Mouse (Mus musculus) cerebellum, adult 2 months (tissue): ENCODE measurements around the gene Fam49a.

Experiments used
- CTCF ChIP-seq: fragments of 200-500 bp; IDR thresholded peaks from 2 replicates; pipeline ENCODE4 v1.5.1; 2011; ENCODE audit warnings: low read depth, mild to moderate bottlenecking, control low read depth, low read length, moderate library complexity, borderline replicate concordance; ENCODE audit not compliant: insufficient read depth
- POLR2A ChIP-seq: fragments of 200-500 bp; IDR thresholded peaks from 2 replicates; pipeline ENCODE4 v1.6.1; 2011; ENCODE audit warnings: low read length, control low read depth, borderline replicate concordance; ENCODE audit not compliant: insufficient read depth

GRCm38 (mm10) chr12:12389271-12389670 lies 127.3 kb downstream of the Fam49a start:
- TF ChIP-seq POLR2A (no peak), CTCF (no peak)
